Mouse (Mus musculus) R1 (cell line): ENCODE results near the gene Foxp1.

Experiments
- DNase-seq: peaks from one replicate; pipeline ENCODE4 v3.0.0-alpha.2; 2018; ENCODE audit warnings: low read depth, low spot score

Foxp1 gene

DNA sequence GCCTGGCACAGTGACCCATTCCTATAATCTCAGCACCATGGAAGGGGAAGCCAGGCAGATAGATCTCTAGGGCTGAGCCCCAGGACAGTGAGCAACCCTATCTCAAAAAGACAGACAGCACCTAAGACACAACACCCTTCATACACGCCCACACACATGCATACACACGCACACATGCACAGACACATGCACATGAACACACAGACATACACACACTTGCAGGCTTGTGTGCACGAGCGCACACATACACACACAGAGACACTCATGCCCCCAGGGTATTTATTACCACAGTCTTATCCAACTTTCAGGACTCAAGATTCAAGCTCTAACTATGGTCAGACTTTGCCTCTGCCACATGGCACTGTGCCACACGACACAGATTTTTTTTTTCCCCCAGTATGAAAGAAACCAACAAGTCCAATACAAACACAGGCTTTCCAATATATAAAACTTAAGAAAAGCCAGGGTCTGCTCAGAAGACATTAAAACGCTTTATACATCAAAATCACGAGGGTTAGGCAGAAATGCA lies 38.3 kb downstream of the Foxp1 start:
- no peak for DNase-seq

GRCm38 (mm10) chr6:99483556-99483955 lies 39.0 kb downstream of the Foxp1 start:
- no peak for DNase-seq

DNA sequence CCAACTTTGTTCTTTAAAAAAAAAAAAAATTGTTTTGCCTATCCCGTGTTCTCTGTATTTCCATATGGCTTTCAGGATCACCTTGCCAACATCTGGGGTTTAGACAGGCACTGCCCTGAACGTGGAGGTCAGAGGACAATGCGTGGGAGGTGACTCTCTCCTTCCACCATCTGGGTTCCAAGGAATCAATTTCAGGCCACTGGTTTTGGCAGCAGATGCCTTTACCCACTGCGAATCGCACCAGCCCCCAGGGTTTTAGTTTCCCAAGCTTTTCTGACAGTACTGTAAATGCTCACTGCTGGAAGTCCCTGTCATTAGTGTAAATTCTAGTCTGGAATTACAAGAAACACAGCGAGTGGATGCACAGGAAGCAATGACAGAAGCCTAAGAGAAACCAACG lies 41.0 kb downstream of the Foxp1 start:
- DNase-seq = peak; percentile 17

DNA sequence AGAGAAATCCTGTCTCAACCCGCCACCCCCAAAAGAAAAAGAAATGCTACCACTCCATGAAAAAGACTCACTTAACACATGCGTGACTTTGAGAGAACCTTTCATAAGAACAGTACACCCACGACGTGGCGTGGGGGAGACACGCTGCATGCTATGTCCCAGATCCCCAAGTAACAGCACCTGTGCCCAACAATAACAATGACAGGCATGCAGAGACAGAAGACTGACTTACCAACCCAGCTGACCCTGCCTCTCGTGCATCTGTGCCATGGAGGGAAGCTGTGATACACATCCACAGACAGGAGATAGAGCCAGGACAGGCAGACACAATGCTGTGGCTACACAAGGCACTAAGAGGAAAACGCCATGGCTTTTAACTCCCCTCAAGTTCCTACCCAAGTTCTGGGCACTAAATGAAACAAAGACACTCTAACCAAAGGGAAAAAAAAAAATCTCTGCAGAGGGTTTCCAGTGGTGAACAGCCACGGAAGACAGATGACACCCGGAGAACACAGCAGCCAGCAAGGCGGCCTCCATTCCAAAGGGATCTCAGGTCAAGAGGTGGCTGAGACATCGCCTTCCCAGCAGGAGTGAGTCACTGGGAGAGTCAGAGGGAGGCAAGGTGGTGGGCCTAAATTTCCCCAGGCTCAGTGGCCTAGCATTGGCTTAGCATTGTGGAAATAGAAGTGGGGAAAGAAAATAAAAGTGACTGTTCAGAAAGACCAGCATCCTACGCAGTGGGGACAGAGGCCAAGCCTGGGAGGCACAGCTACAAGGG lies 43.5 kb downstream of the Foxp1 start:
- no peak for DNase-seq

- DNase-seq = no peak
Measured at GRCm38 (mm10) chr6:99475040-99475439, 47.5 kb downstream of the Foxp1 start.

DNA sequence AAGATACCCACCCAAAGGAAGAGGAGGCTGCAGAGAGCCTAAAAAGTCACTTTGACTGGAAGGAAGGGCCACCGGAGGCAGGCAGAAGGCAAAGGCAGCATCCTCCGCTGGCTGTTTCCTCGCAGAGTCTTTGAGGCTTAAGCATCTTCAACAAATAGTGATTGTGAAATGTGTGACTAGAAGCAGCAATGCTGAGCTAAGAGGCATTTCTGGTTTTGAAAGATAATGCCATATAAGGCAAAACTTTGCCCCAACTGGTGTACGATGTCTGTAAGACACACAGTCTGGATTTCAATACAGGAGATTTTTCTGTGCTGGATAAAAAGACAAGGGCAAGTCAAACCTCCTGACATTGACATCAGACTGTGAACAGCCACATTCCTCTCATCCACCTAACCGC lies 51.6 kb downstream of the Foxp1 start:
- DNase-seq = no peak

DNA sequence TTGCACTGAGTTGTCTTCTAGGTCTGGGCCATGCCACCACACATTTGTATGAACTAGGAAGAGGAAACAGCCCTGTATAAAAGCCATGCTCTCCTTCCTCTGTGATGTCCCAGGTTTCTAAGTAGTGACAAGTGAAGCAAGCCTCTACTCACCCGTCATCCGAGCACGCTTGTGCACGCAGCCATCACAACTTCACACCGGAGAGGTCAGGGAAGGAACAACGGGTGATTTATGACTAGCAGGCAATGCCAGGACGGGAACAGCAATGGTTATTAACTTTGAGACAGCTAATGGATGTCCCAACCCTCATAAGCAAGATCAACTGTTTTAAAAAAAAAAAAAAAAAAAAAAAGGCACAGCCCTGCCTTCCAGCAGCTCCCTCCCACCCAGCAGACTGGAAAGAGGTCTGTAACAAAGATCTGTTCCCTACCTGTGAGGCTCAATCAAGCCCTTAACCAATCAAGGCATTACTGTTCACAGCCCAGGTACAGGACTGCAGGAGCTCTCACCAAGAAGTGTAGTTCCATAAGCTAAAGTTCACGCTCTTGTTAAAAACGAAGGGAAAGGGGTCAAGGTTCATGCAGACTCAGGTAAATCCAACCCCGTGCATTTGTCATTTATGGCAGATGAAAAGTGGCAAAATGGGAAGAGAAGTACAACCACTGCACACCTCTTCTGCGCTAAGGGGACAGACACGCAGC lies 53.2 kb downstream of the Foxp1 start:
- DNase-seq = no peak

DNA sequence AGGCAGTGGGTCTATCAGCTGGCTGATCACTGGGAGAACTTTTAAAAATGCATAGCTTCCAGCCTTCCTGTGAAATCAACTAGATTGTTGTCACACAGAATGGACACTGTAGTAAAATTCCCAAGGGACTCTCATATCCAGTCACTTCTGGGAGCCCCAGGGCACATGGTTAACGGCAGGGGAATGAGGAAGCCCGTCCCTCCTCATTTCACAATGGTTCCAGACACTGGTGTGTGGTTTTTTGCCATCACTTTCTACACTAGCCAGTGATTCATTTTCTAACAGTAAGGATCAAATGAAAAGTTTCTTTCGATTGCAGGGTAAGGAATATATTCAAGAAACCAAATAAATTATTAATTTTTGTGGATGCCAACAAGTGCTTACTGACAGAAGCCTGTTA lies 54.7 kb downstream of the Foxp1 start:
- DNase-seq = no peak

- DNase-seq = no peak
Measured at GRCm38 (mm10) chr6:99467109-99467508, 55.4 kb downstream of the Foxp1 start.

DNA sequence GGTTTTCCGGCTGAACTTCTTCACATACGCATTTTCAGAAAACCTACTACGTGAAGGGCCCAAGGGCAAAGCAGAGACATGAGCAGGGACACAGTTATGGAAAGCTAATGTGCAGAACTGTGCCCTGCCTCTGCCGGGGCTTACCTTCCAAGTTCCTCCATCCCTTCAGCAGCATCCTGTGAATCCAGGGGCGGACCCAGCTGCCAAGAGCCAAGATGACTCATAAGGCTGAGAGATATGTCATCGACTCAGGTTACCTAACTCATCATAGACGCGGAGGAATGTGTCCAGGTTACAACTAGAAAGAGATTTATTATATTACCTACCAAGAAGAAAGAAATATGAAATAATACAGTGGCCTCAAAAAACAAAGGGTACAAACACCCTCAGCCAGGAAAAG lies 56.2 kb downstream of the Foxp1 start:
- no peak for DNase-seq

DNA sequence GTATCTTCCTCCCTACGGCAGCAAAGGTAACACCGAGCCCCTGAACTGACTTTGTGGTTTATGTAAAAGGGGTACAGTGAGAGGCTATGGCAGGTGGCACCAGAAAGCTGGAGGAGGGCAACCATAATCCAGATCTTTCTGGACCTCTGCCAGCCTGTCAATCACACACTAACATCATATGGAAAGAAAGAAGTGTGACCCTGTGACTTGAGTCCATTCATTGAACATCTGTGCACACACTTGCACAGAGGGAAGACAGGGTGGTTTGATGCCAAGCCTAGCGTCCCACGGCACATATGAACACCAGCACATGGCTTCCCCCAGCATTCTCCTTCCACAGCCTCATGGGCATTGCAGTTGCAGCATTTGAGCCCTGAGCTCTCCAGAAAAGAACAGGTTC lies 58.1 kb downstream of the Foxp1 start:
- no peak for DNase-seq

DNA sequence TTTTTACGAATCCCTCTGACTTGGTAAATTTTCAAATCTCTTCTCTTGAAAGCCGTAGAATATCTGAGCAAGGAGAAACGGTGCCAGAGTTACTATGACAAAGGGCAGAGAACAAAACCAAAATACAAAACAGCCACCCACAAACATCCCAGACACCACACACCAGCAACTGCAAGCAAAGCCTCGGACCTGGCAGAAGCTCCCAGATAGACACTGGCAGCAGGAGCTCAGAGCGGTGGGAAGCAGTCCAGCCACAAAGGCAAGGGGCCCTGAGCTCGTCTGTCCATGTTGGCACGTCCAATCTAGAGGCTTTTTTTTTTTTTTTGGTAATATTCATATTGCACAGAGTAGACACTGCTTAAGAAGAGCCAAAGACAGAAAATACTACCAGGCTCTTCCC lies 58.6 kb downstream of the Foxp1 start:
- no peak for DNase-seq

DNA sequence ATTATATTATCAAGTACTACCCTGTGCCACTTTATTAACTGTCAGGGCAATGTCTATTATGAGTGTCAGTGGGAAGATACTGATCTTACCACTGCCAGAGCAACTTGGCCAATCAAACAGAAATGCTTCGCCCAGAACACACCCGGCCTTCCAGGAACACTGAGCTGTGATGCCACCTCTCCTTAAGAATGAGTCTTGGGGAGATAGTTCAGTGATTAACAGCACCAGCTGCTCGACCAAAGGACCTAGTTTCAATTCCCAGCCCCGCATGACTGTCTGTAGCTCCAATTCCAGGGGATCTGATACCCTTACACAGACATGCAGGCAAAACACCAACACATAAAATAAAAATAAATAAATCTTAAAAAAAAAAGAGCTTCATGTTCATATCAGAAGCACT lies 63.7 kb downstream of the Foxp1 start:
- no peak for DNase-seq

DNA sequence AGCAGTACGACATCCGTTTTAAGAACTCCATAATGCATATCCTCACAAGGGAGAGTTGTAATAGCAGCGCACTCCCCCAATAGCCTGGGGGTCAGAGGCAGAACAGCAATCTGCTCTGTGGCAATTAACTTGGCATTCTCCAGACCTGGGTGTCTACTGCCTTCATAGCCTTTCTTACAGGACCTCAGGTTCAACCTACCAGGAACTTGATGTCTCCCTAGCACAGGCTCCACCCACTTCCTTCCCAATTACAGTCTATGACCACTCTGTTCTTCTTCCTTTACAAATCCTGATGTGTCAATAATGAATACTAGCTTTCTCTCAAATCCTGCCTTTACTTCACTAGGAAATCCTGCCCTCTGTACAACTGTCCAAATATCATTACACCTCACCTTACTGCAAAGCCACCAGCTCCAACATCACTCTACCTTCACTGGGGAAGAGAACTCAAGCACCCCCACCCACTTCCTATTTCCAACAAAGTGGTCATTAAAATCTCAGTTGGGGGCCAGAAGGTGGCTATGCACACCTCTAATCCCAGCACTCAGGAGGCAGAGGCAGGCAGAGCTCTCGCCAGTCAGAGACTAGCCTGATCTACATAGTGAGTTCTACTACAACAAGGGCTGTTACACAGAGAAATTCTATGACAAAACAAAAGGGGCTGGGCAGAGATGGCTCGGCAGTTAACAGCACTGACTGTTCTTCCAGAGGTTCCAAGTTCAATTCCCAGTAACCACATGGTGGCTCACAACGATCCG lies 68.6 kb downstream of the Foxp1 start:
- DNase-seq = peak; percentile 54

GRCm38 (mm10) chr6:99452638-99453185 lies 69.8 kb downstream of the Foxp1 start:
- peak; percentile 37 for DNase-seq

DNA sequence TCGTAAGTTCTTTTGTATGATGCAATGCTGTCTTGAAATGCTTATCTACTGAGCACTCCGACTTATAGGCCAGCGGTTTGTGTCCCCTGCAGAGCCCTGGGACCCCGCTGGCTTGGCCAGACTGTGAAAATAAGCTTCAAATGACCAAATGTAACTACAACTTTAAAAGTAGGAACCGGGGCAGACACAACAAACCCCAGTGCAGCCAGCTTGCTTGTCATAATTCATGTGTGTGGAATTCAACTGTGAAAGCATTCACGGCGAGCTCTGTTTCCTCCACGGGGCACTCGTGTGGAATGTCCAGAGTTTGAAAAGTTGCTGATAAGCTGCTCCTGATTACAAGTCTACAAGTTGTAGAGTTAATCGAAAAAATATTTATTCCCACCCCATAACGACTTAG lies 71.0 kb downstream of the Foxp1 start:
- no peak for DNase-seq

- DNase-seq = no peak
Measured at GRCm38 (mm10) chr6:99447447-99447846, 75.1 kb downstream of the Foxp1 start.

- DNase-seq = no peak
Measured at GRCm38 (mm10) chr6:99446801-99447415, 75.6 kb downstream of the Foxp1 start.

DNA sequence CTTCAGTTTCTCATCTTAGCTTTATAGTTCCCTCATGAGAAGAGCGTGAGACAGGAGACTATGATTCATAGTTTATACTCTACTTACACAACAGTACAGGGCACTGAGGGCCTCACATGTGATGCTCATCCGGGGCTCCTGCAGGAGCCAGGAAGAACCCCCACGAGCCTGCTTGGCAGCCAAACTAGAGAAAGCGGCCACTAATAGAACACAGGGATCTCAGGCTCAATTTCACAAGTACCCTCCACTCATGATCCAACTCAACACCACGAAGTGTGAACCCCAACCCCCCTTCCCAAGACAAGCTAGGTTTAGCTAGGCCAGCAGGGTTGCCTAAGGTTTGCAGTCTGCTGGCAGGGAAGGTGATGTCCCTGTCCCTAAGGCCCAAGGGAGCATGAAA lies 79.1 kb downstream of the Foxp1 start:
- no peak for DNase-seq

- no peak for DNase-seq
Measured at GRCm38 (mm10) chr6:99441100-99441499, 81.4 kb downstream of the Foxp1 start.

- no peak for DNase-seq
Measured at GRCm38 (mm10) chr6:99440606-99441005, 81.9 kb downstream of the Foxp1 start.
